Mouse (Mus musculus): Measurements from ENCODE around the gene Nfe2. TPM values are rescaled to one million over a fixed set of nuclear protein-coding genes. Genes with fewer than 3 reads are reported as not detected.
"Not testable (repeated sequence)": the region's sequence is repeated elsewhere in the genome, so short reads cannot be mapped to it uniquely, and the experiment has no call there.

Gene Nfe2
- total RNA-seq, 2 experiments from 2014 or later: 0.23 TPM; not detected in 1

- DNase-seq: not testable (repeated sequence)
These were observed 8.7 kb downstream of the Nfe2 start for GRCm38 (mm10) chr15:103249511-103249910.

DNA sequence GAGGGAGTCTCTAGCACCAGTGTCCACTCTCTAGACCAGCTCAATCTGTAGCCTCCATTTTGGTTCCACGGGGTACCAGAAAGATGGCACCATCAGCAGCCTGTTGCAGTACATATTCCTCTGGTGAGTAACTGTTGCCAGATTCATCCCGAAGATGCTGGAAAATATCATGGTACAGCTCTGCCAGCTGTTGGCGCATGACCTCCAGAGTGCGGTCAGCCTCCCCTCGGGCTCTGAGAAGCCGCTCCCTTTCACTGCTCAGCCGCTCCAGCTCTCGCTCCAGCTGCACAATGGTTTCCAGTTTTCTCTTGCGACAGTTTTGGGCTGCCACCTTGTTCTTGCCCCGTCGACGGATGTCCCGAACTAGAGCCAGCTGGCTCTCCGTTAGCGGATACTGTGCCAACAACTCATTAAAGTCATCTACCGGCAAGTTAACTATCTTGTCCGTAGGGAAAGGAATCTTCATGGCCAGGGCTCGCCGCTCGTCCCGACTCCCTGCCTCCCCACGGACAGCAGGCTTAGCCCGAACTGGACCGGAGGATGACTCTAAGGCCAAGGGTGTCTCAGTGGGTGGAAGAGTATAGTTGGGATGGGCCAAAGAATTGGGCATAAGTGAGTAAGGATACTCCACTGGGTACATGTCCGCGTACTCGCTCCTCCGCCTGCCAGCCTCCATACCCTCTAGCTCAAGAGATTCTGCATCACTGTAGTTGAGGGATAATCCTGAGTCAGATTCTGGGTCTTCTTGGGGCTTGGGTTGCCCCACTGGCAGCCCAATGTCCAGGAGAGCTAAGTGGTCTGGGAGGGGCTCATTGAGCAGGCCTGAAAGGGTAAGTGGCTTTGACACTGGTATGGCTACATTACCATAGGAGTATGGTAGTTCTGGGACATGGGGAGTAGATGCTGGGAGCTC, 9.5 kb downstream of the Nfe2 start:
- DNase-seq: peak in 1 of 2 experiments; percentile 16

DNA sequence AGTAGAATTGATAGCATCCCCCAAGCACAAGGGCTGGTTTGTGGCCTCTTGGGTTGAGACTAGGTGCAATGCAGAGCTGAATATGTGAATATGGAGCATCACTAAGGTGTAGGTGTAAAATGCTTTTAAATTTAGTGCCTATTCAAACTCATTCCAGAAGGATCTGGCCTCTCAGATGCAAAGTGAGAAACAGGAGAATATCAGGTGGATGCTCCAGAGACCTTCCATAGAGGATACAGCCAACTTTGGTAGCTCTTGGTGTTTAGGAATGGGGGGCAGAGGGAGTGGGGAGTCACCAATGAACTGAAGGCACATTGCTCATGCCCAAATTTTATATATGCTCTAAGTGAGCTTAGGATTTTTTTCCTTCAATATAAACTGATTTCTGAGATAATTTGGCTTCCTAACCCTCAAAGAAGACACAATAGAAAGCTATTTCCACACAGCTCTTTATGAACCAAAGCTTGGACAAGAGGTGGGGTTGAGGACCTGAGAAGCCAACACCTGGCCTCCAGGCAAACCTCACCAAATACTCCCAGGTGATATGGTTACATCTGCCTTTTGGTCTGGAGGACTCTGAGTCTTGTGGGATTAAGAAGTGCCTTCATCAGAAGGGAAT, 10.3 kb downstream of the Nfe2 start:
- DNase-seq: no peak

GRCm38 (mm10) chr15:103247078-103247781, 11.0 kb downstream of the Nfe2 start:
- DNase-seq: no peak

- no peak for DNase-seq
These were observed 12.6 kb downstream of the Nfe2 start for GRCm38 (mm10) chr15:103245616-103246015.

DNA sequence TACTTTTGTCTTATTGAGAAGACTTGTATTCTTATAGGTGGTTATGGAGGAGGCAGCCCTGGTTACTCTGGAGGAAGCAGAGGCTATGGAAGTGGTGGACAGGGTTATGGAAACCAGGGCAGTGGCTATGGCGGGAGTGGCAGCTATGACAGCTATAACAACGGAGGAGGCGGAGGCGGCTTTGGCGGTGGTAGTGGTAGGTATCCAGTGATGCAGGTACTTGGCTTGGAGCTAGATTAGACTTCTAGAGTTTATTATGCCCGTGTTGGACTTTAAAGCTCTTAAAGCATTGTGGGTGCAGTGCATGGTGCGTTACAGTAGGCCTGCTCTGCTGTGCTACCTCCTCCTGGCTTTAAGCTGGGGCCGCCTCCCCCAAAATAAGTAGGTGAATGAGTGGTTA, 15.3 kb downstream of the Nfe2 start:
- no peak for DNase-seq

DNA sequence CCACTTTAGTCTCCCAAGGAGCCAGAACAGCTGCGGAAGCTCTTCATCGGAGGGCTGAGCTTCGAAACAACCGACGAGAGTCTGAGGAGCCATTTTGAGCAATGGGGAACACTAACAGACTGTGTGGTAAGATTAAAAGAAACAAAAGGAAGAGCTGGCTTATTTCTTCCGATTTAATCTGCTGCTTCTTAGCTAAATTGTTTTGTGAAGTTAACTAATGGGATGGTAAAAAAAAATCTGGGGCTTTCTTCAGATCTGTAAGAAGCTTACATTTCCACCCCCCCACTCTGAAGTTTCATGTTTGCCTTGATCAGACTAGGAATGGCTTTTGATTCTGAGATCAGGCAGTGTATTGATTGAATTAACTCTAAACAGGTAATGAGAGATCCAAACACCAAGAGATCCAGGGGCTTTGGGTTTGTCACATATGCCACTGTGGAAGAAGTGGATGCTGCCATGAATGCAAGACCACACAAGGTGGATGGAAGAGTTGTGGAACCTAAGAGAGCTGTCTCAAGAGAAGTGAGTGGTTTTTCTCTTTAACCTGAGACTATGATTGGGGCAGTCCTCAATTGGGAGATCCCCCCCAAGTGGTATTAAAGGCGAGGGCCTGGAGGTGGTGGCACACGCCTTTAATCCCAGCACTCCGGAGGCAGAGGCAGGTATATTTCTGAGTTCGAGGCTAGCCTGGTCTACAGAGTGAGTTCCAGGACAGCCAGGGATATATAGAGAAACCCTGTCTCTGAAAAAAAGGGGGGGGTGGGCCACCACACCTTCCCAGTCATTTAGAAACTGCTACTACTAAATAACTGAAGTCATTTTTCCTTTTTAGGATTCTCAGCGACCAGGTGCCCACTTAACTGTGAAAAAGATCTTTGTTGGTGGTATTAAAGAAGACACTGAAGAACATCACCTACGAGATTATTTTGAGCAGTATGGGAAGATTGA, 16.9 kb downstream of the Nfe2 start:
- DNase-seq: not testable (repeated sequence)

DNA sequence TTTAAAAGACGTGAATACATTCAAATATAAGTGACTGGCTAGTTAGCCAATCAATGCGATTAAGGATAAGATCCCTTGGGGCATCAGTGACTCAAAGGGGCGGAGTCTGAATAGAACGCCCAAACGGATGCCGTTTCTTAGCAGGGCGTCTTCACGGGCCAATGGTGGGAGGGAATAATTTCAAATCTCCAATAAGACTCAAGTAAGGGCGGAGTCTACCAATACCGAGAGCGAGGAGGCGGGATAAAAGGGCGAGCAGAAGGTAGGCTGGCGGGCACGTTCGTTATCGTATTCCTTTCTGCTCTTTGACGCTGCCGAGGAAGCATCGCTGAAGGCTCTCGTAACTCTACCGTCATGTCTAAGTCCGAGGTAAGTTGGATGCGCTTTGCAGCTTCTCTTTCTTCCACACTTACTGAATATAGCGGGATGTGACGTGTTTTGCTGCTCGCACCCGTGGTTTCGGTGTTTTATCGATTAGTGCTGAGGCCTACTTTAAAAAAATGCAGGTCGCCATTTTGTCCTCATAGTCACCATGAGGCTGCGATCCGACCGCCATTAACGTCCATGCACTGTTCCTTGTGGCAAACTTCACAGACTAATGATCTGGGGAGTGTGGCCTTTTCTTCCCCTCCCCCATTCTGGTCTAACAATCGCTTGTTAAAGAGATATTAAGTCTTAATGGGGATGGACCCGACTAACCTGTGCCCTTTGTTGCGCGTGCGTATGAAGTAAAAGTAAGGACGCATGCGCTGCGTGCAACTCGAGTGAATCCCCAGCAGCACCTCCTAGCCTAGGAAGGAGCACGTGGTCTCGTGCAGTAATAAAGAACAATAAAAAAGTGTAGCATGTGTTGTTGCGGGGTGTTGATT, 17.8 kb downstream of the Nfe2 start, which contains the start of gene Hnrnpa1:
Gene Hnrnpa1, plus strand, starts transcription at position 273 of the 869 bp plus-strand sequence.
- DNase-seq: peak; percentile 89 to 92

DNA sequence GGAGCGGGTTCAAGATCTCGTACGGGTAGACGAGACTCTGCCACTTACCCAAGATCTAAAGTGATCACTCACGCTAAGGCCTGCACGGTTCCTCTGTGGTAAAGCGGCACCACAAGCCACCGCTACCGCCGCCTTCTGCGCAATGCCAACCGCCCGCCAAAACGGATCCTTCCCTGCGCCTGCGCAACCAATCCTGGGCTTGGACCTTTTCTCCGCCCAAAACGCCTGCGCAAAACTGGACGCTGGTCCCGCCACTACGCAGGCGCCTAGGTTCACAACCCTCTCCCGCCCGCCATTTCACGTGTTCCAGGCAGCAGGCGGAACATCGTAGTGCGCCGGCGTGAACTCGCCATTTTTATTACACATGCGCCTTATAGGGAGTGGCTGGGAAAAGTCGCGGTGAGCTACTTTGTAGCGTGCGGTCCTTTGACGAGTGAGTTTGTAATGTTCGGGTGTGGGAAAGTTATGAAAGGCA, 18.5 kb downstream of the Nfe2 start, which contains the start of gene Cbx5:
Gene Cbx5, minus strand, starts transcription at position 132 of the 475 bp plus-strand sequence.
- peak; percentile 98 for DNase-seq

DNA sequence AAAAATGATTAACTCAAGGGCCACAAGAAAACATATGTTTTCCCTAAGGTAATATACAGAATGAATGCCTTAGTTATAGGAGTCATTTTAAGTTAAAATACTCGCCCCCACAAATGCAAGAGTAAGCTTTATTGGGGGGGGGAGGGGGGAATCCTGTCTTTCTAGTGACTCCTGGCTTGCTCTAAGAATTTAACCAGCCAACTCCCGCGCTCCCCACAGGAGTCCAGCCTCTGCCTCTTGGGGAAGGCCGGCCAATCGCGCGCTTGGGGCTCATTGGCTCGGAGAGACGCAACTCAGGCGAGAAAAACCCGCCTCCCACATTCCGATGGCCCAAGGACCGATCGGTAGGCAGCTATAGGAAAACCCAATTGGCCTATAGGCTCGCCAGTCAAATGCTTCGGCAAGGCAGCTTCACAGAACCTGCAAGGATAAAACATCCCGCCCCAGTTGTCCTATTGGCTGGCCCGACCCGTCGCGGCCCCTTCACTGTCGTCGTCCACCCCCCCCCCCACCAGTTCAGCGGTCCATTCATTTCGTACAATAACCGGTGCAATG, 19.0 kb downstream of the Nfe2 start:
- peak; percentile 88 to 90 for DNase-seq

- no peak for DNase-seq
These were observed 20.9 kb downstream of the Nfe2 start for GRCm38 (mm10) chr15:103237295-103237694.

GRCm38 (mm10) chr15:103233119-103233518, 25.1 kb downstream of the Nfe2 start:
- no peak for DNase-seq

- no peak for DNase-seq
These were observed 29.3 kb downstream of the Nfe2 start for GRCm38 (mm10) chr15:103228904-103229303.

GRCm38 (mm10) chr15:103227572-103227971, 30.6 kb downstream of the Nfe2 start:
- no peak for DNase-seq

GRCm38 (mm10) chr15:103227022-103227421, 31.2 kb downstream of the Nfe2 start:
- DNase-seq: no peak

DNA sequence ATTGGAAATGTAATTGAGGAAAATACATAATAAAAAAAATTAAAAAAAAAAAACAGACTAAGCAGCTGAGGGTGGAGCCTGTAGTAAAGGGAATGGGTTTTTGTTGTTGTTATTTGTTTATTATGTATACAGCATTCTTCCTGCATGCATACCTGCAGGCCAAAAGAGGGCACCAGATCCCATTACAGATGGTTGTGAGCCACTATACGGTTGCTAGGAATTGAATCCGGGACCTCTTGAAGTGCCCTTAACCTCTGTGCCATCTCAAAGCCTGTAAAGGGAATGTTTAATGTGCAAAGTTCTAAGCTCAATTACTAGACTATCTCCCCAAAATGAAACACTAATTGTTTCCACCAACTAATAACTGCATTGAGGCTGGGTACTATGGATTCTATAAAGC, 34.0 kb downstream of the Nfe2 start:
- no peak for DNase-seq

GRCm38 (mm10) chr15:103221386-103221785, 36.8 kb downstream of the Nfe2 start:
- DNase-seq: no peak

DNA sequence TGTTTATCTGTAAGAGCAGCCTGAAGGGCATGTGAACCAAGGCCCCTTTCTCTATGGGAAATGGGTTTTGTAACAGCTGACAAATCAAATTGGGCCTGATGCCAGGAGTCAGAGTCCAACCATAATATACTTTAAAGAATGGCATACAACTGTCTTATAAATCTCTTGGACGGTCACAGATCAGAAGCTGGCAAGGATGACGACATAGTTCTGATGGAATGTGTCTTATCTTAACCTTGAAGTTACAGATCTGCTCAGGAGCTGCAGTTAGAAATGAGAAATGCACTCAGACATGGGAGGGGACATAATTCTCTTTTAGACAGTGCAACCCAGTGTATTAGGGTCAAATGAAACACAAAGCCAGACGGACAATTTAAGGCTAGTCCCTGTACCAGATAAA, 37.4 kb downstream of the Nfe2 start:
- DNase-seq: no peak

- DNase-seq: no peak
These were observed 42.2 kb downstream of the Nfe2 start for GRCm38 (mm10) chr15:103216052-103216451.

All from layer of hippocampus, postnatal 36 days (tissue).